Mouse (Mus musculus) cerebellum, adult 11 months (tissue): ENCODE measurements around the gene Pde10a.

Experiments
- DNase-seq: peaks from one replicate; pipeline ENCODE4 v3.0.0; 2022

Gene Pde10a

DNA sequence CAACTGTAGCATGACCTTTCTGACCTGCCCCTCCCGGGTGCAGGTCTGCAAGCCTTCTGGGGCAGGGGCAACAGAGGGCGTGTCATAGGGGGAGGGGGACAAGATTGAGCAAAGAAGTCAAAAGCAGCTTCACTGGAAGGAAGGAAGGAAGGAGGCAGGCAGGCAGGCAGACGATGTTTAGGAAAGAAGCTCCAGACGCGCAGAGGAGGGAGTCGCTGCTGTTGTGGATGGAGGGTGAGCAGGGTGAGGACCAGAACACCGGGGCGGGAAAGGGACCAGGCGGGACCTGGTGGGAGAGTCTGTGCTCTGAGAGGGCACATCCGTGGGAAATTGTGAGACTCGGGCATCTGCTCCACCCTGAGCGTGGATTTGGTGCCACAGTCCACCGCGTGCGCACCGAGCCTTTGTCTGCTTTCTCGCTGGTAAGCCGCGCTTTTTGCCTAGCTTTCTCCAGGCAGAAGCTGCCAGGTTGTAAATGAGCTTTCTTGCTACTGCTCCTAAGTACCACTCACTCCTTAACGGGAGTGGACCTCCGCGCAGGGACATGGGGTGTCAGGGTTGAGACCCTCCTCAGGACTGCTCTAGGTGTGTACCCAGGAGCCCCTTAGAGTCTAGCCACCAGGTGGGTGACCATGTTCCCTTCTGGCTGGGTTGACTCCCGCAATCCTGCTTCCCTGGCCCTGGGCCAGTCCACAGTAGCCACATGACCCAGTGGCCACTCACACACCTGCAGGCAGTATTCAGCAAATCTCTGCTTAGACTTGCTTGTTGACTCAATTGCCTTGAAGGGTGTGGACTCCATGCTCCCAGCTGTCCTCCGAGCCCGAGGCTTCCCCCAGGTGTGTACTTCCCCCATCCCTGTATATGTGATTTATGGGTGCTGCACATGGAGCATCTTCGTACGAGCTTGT is 278.0 kb downstream of the Pde10a start:
- no peak for DNase-seq

- no peak for DNase-seq
Measured at GRCm38 (mm10) chr17:8807345-8807744, 282.2 kb downstream of the Pde10a start.

- DNase-seq, result no peak
Measured at GRCm38 (mm10) chr17:8809771-8810170, 284.6 kb downstream of the Pde10a start.

DNA sequence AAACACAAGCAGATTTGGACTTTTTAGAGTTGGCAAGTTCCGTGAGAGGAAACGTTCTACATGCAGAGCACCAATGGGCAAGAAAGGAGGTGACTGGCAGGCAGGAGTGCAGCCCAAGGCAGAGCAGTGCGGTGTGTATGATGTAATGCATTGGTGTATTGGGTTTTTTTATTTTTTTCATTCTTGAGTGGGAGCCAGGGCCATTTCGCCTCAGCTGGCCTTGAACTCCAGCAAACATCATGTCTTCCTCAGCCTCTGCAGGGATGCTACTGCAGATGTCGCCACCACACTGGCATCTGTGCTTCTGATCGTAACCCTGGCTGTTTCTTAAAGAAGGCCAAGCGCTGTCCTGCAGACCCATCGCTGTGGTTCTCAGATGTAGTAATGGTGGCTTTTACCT is 285.0 kb downstream of the Pde10a start:
- no peak for DNase-seq

DNA sequence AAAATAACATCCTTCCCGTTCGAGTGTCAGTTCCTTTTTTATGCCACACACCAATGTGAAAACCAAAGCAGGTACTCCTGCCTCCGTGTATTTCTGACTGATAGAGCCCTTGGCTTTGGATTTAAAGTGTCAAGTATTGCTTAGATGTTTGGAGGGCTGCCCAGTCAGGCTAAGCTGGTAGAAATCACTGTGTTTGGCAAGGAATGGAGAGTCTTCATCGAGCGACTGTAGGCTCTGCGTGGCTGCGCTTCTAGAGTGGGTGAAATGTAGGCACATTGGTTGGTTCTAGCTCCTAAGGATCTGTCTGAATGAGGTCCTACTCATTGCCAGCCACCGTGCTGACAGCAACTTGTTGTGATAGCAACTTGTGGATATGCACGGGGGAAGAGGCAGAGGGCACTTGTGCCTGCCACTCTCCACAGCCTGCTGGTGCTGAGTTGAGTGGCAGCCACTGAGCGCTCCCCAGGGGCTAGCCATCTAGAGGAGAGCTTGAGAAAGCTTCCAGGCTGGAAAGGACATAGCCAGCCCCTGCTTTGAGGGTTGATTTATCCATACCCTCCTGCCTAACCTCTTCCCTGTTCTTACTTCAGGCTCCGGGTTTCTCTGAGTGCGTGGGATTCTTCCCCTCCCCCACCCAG is 287.2 kb downstream of the Pde10a start:
- no peak for DNase-seq

- DNase-seq, result no peak
Measured at GRCm38 (mm10) chr17:8813773-8814491, 288.8 kb downstream of the Pde10a start.

GRCm38 (mm10) chr17:8815376-8815775 is 290.2 kb downstream of the Pde10a start:
- no peak for DNase-seq

- no peak for DNase-seq
Measured at GRCm38 (mm10) chr17:8815864-8816263, 290.7 kb downstream of the Pde10a start.

GRCm38 (mm10) chr17:8818675-8819074 is 293.5 kb downstream of the Pde10a start:
- no peak for DNase-seq

GRCm38 (mm10) chr17:8823548-8823947 is 298.4 kb downstream of the Pde10a start:
- DNase-seq, result no peak

GRCm38 (mm10) chr17:8827204-8827603 is 302.0 kb downstream of the Pde10a start:
- no peak for DNase-seq

GRCm38 (mm10) chr17:8831001-8831400 is 305.8 kb downstream of the Pde10a start:
- no peak for DNase-seq

DNA sequence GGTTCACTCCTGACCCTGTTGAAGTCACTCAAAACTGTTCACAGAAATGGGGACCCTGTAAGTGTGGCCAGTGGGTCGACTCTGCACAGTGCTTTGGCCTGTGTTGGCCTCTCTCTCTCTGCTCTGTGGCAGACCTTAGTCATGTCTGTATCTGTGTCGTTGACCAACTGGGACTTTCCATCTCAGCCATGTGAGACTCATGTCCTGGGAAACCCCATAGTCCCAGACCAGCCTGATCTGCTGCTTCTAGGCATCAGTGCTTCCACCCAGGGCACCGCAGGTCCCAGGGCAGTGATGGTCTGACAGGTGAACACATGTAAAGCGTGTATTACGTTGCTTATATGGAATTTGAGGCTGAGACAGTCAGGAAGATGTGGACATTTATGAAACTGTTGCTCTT is 311.1 kb downstream of the Pde10a start:
- DNase-seq, result no peak

DNA sequence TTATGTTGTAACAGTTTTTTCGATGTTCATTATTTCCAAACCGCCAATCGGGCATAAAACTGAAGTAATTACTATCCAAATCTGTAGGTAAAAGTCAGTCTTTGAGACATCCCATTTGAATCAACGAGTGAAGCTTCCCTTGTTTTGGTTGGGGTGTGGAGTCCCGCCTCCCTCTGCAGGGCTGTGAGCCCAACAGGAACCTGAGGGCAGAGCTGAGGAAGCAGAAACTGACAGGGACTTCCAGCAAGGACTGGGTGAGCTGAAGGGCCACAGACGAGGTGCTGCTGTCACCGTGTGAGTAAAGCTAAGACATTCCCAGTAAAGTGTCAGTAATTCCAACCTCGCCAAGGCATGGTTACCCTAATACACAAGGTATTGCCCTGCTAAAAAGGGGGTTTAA is 313.1 kb downstream of the Pde10a start:
- DNase-seq, result no peak

GRCm38 (mm10) chr17:8839237-8840011 is 314.3 kb downstream of the Pde10a start:
- DNase-seq, result no peak

- DNase-seq, result no peak
Measured at GRCm38 (mm10) chr17:8841094-8841493, 315.9 kb downstream of the Pde10a start.

DNA sequence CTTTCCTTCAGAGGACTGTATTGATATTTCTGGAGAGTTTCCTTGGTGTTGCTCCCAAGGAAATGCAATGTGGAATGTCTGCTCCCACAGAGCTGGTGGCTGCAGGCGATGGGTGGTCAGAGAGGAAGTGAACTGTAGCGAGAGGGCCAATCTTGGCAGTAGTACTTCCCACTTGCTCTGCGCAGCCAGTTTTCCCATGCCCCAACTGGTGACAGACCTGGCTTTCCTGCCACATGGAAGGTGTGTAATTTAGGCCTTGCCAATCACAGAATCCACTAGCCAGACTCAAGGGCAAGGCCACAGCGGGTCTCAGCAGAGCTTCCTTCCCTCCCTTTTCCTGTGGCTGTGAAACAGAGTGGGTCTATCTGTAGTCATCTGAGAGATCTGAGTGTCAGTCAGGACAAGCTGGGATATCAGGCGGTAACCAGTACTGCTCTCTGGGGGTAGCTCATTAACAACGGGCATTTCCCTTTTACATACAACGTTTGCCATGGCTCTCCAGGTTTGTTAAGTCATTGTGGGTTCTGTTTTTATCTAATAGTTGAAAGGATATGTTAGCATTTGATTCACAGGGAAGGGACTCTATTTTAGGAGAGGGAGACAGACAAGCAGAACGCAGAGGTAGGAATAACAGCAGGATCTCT is 316.8 kb downstream of the Pde10a start:
- DNase-seq, result no peak

GRCm38 (mm10) chr17:8842662-8843061 is 317.5 kb downstream of the Pde10a start:
- no peak for DNase-seq

- no peak for DNase-seq
Measured at GRCm38 (mm10) chr17:8843941-8844340, 318.8 kb downstream of the Pde10a start.

- DNase-seq, result no peak
Measured at GRCm38 (mm10) chr17:8846506-8846905, 321.3 kb downstream of the Pde10a start.

DNA sequence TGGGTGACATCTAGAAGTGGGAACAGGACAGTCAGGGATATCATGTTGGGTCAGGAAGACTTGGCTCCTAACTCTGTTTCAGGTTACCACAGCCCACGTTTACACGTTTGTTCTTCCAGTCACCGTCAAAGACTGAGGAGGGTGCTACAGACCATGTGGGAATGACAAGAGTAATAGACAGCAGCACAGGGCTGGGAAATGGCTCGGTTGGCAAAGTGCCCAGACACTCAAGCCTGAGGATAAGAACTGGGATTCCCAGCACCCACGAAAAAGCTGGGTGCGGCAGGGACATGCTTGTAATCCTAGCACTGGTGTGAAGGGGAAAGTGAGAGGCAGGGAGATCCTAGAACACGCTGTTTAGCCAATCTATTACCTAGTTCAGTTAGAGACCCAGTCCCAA is 322.4 kb downstream of the Pde10a start:
- DNase-seq, result no peak

GRCm38 (mm10) chr17:8851846-8852245 is 326.7 kb downstream of the Pde10a start:
- DNase-seq, result no peak
